Mouse (Mus musculus): ENCODE measurements around the gene Nrl. TPM values are rescaled to one million over a fixed set of nuclear protein-coding genes. Genes with fewer than 3 reads are reported as not detected.

Nrl gene
- total RNA-seq, 1 experiment from 2014 or later = not detected

DNA sequence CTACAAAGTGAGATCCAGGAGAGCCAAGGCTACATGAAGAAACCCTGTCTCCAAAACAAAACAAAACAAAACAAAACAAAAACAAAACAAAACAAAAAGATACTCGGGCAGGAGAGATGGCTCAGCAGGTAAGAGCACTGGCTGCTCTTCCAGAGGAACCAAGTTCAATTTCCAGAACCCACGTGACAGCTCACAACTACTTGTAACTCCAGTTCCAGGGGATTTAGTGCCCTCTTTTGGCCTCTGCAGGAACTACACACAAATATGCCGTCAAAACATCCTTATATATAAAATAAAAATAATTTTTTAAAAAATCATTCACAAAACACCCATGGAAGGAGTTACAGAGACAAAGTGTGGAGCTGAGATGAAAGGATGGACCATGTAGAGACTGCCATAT lies 3.2 kb upstream of the Nrl start:
- peak; percentile 28 for DNase-seq

DNA sequence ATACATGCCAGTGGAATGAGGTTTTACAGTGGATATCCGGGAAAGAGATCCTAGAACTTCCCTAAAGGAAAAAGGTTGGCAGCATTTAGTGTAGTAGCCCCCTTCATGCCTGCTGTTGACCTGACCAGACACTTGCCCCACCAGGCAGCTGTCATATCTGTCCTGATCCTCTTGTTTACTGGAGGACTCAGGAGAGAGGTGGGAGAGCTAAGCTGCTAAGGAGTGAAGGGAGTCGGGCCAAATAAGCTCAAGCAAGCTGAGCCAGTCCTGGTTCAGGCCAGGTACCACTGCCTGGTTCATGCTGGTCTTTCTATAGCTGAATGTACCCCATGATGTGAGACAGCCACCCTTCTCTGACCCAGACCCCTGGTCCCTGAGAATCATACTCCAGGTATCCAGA lies 1.9 kb upstream of the Nrl start:
- no peak for DNase-seq

DNA sequence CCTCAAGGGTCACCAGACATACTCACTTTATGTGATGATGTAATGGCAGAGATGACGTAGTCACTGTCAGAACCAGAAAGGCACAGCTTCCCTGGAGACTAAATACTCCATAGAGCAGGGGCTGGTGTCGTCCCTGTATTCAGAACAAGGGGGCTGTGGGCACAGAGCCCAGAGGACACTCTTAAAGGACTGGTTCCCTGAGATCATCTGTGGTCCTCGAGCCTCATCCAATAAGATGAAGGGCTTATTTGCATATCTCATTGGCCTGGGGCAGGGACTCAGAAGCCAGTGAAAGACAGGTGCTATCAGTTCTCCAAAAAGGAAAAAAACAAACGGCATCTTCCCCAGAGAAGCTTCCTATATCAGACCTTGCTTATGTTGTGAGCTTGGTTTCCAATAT lies 719 bp downstream of the Nrl start:
- DNase-seq = no peak

DNA sequence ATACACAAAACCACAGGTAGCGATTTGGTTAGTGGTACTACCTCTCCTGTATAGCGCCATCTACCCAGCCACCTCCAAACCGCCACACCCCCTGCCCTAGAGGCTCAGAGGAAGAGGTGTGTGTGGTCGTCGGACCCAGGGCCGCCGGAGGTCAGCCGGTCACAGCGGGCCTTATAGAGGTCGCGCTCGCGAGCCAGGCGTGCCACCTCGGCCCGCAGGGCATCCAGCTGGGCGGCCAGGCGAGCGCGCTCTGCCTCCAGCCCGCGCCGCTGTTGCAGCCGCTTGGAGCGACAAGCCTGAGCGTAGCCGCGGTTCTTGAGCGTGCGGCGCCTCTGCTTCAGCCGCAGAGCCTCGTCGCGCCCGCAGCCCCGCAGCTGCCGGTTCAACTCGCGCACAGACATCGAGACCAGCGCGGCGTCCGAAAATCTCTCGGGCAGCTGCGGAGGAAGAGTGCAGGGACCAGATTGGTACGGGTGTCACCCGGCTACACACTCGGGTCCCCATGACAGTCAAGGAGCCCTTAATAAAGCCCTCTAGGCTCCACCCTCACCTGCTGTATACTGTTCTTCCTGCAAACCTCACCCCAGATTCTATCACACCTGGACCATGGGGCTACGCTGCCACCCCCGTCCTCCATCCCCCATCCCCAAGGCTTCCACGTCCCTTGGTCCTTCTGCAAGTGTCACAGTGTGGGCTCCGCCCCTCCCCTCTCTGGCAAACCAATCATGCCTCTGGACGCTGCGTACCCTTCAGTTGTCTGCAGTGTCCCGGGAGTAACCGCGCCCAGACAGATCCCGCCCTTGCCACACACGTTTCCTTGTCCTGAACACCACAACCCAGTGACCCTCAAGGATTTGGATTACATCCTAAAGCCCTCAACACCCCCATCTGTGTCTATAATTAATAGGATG lies 4.1 kb downstream of the Nrl start:
- DNase-seq = peak; percentile 49

DNA sequence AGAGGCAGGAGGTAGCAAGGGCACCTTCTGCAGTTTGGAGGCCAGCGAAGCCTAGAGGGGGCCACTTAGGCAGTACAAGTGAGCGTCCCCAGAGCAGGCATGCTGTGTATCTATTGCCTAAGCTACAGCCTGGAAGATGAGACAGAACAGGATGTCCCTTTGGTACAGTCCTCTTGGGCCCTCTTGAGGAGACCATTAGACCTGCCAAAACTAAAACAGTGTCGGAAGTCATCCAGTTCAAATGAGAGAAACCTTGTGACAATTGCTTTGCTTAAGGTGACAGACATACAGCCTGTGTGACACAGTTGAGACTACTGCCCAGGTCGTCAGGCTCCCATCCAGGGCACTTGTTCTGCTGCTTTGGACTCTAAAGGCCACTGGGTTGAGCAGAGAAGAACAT lies 5.2 kb downstream of the Nrl start:
- DNase-seq = no peak

DNA sequence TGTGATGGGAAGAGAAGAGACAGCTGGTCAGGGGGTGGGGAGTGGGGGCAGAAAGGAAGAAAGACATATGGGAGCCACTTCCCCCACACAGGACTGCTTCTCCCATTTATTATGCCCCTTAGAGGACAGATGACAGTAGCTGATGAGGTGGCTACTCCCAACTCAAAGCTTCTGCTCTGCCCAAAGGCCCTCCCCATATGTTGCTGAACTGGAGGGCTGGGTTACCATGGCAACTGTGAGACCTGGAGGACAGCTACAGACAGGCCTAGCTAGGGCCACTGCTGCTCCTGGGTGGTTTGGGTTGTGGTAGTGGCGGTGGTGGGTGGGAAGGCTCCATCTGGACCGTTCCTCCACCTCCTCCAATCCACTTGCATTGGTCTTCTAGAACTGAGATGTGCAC lies 5.9 kb downstream of the Nrl start:
- DNase-seq = no peak

DNA sequence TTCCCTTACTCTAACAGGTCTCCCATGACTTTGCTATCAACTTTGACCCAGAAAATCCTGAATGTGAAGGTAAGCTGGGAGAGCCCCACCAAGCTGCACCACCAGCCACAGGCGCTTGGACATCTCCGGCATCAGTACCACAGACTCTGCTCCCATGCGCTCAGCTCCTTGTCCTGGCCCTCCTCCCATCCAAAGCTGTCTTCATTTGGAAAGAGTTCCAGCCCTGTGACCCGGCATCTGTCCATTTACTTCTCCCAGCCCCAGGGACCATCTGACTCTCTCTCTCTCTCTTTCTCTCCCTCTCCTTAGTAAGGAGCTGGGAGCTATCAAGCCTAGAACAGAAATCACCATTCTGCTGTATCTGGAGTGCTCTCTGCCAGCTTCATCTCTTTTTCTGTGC lies 8.9 kb downstream of the Nrl start:
- no peak for DNase-seq

DNA sequence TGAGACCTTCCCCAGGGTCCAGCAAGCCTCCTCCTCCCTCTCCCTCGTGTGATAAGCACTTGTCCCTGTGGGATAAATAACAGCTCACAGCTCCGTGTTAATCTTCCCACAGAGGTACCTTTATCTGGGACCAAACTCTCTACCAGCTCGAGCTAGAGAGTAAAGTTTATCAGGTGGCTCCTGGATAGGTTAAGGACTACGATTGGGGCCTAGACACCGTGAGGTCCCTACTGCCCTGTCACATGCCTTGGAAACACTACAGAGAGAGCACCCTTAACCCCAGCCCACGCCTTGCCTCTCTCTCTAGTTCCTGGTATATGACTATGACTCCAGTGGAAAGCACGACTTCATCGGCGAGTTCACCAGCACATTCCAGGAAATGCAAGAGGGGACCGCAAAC lies 10.9 kb downstream of the Nrl start:
- DNase-seq = no peak

DNA sequence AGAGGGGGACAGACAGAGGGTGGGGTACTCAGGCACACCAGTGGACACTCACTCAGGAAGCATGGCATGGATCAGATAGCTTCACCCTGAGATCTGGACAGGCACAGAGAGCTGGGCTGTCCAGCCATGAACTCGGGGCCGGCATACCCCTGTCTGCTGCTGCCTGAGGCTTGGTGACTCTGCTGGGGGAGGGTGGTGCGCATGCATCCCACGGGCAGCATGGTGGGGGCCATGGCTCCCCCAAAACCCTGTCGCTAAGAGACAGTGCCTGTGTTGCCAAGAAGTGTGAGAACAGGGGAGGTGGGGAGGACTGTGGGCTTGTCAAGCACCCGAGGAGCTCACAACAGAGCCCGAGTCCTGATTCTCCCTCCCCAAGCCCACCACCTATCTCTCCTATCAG lies 13.7 kb downstream of the Nrl start:
- no peak for DNase-seq

DNA sequence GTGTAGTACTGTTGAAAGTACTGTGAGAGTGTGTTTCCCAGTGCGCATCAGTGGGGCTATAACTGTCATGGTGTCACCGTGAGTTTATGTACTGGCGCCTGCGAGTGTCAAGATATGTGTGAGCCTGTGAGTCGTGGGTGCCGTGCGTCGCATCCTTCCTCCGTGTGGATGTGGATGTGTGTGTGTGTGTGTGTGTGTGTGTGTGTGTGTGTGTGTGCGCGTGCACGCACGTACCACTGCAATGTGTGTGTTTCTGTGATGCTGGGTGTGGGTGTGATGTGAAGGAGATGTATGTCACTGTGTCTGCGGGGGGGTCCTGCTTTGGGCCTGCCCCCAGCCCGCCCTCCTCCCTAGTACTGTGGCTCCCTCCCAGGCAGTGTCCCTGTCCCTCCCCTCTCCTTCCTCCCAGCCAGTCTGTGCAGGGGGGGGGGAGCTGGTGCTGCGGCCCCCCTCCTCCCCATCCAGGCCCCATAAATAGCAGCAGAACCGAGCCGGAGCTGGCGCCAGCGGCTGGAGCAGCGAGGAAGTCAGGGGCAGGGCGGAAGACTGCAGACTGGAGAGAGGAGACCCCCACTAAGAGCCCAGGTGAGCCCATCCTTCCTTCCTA lies 14.6 kb downstream of the Nrl start, which contains the start of gene Cpne6:
Gene Cpne6 (plus strand): TSS at position 321 of the 607 bp plus-strand sequence.
- no peak for DNase-seq

DNA sequence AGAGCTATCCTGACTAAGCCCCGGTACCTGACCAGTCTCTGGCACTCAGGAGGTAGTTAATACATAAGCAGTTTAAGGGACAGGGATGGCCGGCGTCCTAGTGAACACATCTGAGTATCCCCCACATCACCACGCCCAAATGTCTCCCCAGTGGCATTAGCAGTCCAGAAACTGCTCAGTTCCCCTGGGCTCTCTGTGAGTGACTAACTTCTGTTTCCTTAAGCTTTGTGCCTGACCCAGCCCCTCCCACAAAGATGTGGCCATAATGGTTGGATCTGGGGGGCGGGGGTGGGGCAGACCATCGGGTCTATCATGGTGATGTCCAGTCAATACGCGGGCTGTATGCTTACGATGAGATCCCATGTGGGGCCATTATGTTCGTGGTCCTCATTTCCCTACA lies 15.2 kb downstream of the Nrl start:
- DNase-seq = no peak

DNA sequence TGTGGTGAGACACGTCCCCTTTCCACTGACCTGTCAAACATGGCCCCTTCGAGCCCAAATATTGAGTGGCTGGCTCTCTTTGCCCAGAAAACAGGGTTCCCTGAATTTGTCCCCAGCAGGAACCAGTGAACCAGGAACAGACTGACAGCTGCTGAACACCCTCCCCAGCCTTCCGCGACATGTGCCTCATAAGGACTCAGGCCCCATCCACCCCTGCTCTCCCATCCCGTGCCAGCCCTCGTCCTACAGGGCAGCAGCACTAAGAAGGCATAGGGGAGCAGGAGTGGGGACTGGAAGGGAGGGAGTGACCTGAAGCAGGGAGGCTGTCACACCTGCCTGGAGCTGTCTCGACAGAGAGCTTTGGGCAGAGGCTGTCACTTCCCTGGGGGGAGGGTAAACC lies 17.0 kb downstream of the Nrl start:
- no peak for DNase-seq

DNA sequence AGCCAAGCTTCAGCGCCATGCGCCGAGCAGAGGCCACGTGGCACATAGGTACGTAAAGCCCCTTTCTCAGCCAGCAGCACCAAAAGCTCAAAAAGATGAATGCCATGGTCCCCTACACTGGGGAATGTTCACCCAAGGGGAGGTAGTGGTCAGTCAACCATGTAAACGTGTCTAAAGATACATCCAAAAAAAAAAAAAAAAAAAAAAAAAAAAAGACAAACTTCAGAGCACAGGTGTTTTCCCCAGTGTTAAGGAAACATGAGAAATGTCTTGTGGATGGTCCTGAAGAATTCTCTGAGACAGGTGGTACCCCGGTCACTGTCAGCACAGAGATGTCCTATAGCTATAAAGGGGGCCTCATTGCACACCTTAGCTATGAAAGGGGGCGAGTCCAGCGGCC lies 19.2 kb downstream of the Nrl start:
- DNase-seq = no peak

DNA sequence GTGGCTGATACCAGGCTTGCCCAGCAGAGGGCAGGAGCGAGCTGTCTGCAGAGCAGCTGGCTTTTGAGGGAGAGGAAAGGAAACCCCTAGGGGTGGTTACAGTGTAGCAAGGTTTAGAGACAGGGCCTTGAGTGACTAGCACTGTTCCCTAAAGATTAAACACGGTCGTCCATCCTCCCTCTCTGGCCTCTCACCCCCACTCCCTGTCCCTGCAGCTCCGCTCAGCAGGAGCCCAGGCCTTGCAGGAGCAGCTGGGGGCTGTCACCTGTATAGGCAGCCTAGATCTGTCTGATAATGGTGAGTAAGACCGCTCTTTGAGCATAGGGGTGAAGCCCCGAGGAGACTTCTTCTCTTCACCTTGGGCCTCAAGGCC lies 27.3 kb downstream of the Nrl start:
- peak; percentile 93 for DNase-seq

DNA sequence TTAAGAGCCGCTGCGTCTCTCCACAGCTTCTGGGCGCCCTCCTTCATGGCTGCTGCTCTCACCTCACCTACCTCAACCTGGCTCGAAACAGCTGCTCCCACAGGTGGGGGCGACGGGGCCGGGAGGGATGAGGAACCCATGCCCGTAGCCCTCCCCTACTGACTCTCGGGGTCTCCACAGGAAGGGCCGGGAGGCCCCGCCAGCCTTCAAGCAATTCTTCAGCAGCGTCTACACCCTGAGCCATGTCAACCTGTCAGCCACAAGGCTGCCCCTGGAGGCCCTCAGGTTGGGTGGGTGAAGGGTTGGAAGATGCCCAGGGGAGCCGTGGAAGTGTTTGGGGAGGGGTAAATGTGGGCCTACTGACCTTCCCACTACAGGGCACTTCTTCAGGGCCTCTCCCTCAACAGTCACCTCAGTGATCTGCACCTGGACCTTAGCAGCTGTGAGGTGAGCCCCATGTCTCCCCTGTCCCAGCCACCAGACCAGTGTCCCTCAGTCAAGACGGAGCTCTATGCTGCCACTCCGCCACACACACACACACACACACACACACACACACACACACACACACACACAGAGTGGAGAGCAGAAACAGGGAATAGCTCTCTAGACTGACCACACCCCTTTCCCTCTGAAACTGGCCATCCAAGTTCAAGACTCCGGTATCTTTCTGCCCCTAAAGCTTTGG lies 27.9 kb downstream of the Nrl start:
- no peak for DNase-seq

DNA sequence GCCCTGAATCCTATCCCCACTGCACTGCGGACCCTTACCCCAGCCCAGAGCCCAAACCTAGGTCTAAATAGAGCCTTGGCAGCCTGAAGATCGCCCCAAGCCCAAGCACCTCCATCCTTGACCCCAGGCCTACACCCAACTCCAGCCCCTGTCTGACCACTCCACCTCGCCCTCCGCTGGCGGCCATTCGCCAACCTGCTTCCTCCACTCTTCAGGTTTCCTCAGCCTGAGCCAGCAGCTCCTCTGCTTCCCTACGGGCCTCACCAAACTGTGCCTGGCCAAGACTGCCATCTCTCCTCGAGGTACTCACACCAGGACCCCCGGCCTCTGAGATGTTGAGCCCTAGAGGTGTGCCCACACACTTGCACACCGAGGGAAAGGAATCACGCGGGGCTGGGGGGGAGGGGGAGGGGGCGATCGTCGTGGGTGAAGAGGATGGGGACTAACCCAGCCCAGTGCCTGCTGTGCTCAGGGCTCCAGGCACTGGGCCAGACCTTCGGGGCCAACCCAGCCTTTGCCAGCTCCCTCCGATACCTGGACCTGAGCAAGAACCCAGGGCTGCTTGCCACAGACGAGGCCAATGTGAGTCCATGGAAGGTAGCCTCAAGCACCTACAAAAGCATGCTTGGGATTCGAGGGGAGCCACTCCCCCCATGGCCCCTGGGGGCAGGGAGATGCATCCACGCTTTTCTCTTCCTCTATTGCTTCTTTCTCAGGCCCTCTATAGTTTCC lies 29.1 kb downstream of the Nrl start:
- no peak for DNase-seq

DNA sequence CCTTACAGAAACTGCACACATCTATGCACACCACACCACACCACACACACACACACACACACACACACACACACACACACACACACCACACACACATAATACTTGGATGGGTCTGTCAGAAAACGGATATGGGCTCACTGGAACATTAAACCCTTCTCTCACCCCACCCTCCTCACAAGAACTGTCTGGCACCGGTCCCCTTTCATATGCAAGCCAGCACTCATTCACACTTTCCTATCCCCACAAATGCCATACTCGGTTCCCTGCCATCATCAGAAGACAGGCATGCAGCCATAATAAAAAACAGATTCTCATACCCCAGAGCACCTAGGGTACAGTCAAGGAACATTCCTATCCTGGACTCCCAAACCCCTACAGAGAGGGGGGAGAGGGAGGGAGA lies 32.7 kb downstream of the Nrl start:
- no peak for DNase-seq

DNA sequence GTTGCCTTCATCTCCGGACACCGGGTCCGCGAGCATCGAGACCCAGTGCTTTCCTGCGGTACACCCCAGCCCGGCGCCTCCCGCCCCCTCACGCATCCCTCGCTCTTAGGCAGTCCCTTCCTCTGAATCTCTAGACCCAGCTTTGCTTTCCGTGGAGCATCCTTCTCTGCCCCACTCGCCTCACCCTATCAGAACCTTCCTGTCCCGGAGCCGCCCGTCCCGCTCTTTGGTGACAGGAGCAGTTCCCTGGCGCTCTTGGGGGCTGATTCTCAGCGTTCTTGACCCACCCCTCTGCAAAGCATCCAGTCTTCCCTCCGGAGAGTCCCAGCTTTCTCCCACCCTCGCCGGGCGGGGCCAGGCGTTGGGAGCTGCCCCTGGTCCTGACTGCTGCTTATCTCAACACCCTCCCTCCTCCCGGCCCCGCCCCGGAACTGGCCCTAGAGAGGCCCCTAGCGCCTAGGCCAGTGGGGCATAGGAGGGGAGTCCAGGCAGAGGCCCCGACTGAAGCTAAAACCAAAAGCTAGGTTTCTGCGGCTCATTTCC lies 33.4 kb downstream of the Nrl start:
- peak; percentile 79 for DNase-seq

DNA sequence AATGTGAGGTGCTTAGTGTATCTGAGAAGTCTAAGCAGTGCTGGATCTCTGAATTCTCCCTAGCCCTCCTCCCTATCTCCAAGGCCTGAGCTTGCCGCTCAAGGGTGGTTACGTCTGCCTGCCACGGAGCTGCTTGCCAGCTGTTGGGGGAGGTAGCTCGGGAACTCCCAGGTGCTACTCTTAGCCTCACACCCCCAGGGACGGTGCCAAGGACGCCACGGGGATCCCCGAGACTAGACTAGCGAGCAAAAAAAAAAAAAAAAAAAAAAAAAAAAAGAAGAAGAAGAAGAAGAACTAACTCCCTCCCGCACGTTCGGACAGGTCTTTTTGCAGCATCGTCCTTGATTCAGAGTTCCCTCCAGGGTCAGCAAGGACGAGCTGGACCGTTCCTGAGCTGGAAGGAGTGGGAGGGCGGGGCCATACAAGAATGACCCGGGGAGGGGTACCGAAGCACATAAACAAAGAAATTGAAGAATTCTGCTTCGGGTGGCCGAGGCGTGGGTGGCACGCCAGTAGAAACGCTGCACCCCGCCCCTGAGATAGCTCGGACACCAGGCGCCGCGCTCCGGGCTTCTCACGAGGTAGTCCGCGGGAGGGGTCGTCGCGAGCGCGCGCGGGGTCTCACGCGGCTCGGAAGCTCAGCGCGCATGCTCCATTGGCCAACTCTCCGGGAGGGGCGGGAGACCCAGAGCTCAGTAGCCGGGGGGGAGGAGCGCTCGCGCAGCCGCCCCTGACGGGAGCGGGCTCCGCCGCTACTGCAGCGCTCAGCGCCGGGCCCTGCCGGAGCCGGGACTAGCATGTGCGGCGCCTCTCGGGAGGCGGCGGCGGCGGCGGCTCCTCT lies 34.2 kb downstream of the Nrl start, which contains the start of gene Carmil3:
Gene Carmil3 (plus strand): TSS at position 291 of the 841 bp plus-strand sequence.
- peak; percentile 77 for DNase-seq

DNA sequence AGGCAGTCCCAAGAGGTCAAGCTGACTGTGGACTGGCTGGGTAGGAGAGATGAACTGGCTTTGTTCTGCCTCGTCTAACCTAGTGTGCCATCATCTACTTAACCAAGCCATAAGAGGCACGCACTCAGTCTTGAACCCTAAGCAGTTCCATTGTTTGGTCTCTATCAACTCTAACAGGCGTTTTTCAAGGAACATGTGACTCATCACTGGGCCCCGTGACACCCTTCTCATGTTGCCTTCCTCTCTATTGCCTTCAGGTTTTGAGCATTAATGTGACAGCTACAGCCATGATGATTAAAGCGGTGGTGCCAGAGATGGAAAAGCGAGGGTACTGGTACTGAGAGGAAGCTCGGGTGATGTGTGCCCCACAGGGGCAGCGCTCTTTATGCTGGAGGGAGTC lies 37.9 kb downstream of the Nrl start:
- DNase-seq = no peak

DNA sequence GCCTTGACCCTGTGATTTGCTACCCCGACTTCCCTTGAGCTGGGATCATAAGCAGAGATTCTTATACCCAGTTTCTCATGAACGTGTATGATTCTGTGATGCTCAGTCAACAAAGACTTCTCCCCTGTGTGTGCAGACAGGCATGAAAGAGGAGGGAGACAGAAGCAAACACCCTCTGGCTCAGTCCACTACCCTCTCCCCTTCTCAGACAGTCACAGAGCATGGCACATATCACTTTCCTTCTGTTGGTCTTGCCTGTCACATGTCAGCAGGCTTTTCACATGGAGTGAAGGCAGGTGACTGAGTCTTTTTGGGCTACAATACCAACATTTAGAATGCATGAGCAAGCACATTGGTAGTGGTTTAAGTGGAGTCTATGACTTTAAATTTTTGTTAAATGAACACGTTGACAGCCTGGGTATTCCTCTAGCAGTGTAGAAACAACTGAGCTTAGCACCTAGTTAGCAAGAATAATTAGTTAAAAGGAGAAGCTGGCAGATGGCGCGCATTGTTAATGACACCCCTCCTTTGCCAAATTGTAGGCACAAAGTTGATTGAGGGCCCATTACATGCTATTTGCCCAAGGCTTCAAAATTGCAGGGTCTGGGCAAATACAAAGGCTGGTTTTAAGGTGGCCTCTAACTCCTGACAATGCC lies 40.2 kb downstream of the Nrl start:
- DNase-seq = no peak

All from adrenal gland, postnatal 14 days (tissue).